Mouse (Mus musculus) embryonic facial prominence, embryonic 10.5 days (tissue): ENCODE measurements around the gene Hps5. TPM values are rescaled to one million over a fixed set of nuclear protein-coding genes. Genes with fewer than 3 reads are reported as not detected.
A peak's percentile ranks its signal among the peaks of the same experiment; 100 is the strongest.

Source experiments
- DNase-seq: peaks from one replicate; pipeline ENCODE4 v3.0.0-alpha.2; 2017; ENCODE audit warnings: low spot score
- H3K27ac ChIP-seq: fragments of 300-500 bp; sonication (generic); replicated peaks from 2 replicates; pipeline ENCODE4 v1.5.1; 2016; ENCODE audit warnings: mild to moderate bottlenecking
- H3K27me3 ChIP-seq: fragments of 300-500 bp; sonication (generic); replicated peaks from 2 replicates; pipeline ENCODE4 v1.6.1; 2016; ENCODE audit warnings: low read depth, mild to moderate bottlenecking; ENCODE audit not compliant: poor library complexity, severe bottlenecking
- H3K36me3 ChIP-seq: fragments of 300-500 bp; sonication (generic); replicated peaks from 2 replicates; pipeline ENCODE4 v1.6.1; 2016; ENCODE audit warnings: mild to moderate bottlenecking, moderate library complexity
- H3K4me1 ChIP-seq: fragments of 300-500 bp; sonication (generic); 2 replicates; pipeline ENCODE4 v1.6.1; 2016
- H3K4me3 ChIP-seq: fragments of 300-500 bp; sonication (generic); 2 replicates; pipeline ENCODE4 v1.5.1; 2016; ENCODE audit warnings: mild to moderate bottlenecking, moderate library complexity
- H3K9me3 ChIP-seq: fragments of 300-500 bp; sonication (generic); 2 replicates; pipeline ENCODE4 v1.6.1; 2016; ENCODE audit warnings: mild to moderate bottlenecking
- WGBS: fragments of 180-500 bp; shearing (Covaris S2); methylation state at CpG from one replicate; pipeline ENCODE4 v1.1.7; 2016; 5-methylcytosine and 5-hydroxymethylcytosine counted together
- polyA plus RNA-seq: library from polyadenylated mRNA; unstranded; fragments of >200 nt; fragmentation: Nextera tagmentation; extraction: Ambion mirVana; gene quantifications from 2 replicates; pipeline ENCODE4 v1.2.1, GENCODE M21; 2016

Gene Hps5
- 17.6 and 19.2 TPM in 2 replicates for polyA plus RNA-seq

- Histone ChIP-seq H3K36me3 (peaks cover 28% of the 10 kb centered on the region), H3K27me3 (no peaks in the 10 kb centered on the region), H3K9me3 (no peaks in the 10 kb centered on the region), H3K27ac (peak within 1 kb of the TSS; percentile 100), H3K4me3 (peak within 1 kb of the TSS; percentile 96), H3K4me1 (peaks cover 23% of the 10 kb centered on the region)
- DNase-seq: peak; percentile 98
- WGBS: under 1% methylated on average over 75 of the region's 75 CpGs
Measured at GRCm38 (mm10) chr7:46795287-46796205, at the start of gene Hps5, which contains the start of gene Gtf2h1. TSS of gene Hps5 (minus strand) at chr7:46796064. TSS of gene Gtf2h1 (plus strand) at chr7:46796103.

- peaks cover 32% of the 10 kb centered on the region for H3K36me3 ChIP-seq
- peaks cover 26% of the 10 kb centered on the region for H3K27me3 ChIP-seq
- no peaks in the 10 kb centered on the region for H3K9me3 ChIP-seq
- H3K4me3 ChIP-seq: peak overlapping the region; percentile 81
- H3K27ac ChIP-seq: peak overlapping the region; percentile 98
- under 1% methylated on average over 51 of the region's 51 CpGs for WGBS
- peak; percentile 97 for DNase-seq
- peaks cover 50% of the 10 kb centered on the region for H3K4me1 ChIP-seq
Measured at GRCm38 (mm10) chr7:46845211-46845977, 49.5 kb upstream of the Hps5 start.

- H3K4me1 ChIP-seq: peaks cover 65% of the 10 kb centered on the region
- H3K36me3 ChIP-seq: peaks cover 14% of the 10 kb centered on the region
- no peaks in the 10 kb centered on the region for H3K9me3 ChIP-seq
- H3K27ac ChIP-seq: no peak overlapping the region
- DNase-seq: no peak
- WGBS: 83% methylated on average over 4 of the region's 4 CpGs
- H3K4me3 ChIP-seq: no peak overlapping the region
- peaks cover 32% of the 10 kb centered on the region for H3K27me3 ChIP-seq
Measured at GRCm38 (mm10) chr7:46843576-46843975, 47.7 kb upstream of the Hps5 start.

- no peak overlapping the region for H3K4me3 ChIP-seq
- H3K27ac ChIP-seq: no peak overlapping the region
- H3K4me1 ChIP-seq: peaks cover 71% of the 10 kb centered on the region
- peaks cover 32% of the 10 kb centered on the region for H3K27me3 ChIP-seq
- no peak for DNase-seq
- WGBS: 31% methylated on average over 5 of the region's 5 CpGs
- H3K9me3 ChIP-seq: no peaks in the 10 kb centered on the region
- peaks cover under 1% of the 10 kb centered on the region for H3K36me3 ChIP-seq
Measured at GRCm38 (mm10) chr7:46842278-46842677, 46.4 kb upstream of the Hps5 start.

- no peak within 1 kb of the TSS; the same call in 1 of the 2 replicates for H3K27ac ChIP-seq
- no peaks in the 10 kb centered on the region for H3K36me3 ChIP-seq
- peaks cover 65% of the 10 kb centered on the region for H3K4me1 ChIP-seq
- no peaks in the 10 kb centered on the region for H3K9me3 ChIP-seq
- H3K27me3 ChIP-seq: peaks cover 32% of the 10 kb centered on the region
- no peak within 1 kb of the TSS for H3K4me3 ChIP-seq
- no peak for DNase-seq
- WGBS: 22% methylated on average over 6 of the region's 6 CpGs
Measured at GRCm38 (mm10) chr7:46840787-46841525, 45.1 kb upstream of the Hps5 start, which contains the start of gene Ldha. TSS of gene Ldha (plus strand) at chr7:46841475.

GRCm38 (mm10) chr7:46840326-46840725, 44.5 kb upstream of the Hps5 start:
- H3K27me3 ChIP-seq: peaks cover 32% of the 10 kb centered on the region
- no peak overlapping the region for H3K27ac ChIP-seq
- peaks cover 61% of the 10 kb centered on the region for H3K4me1 ChIP-seq
- H3K4me3 ChIP-seq: no peak overlapping the region
- H3K9me3 ChIP-seq: no peaks in the 10 kb centered on the region
- DNase-seq: no peak
- 45% methylated on average over 4 of the region's 4 CpGs for WGBS
- no peaks in the 10 kb centered on the region for H3K36me3 ChIP-seq

- no peak for DNase-seq
- peaks cover 32% of the 10 kb centered on the region for H3K27me3 ChIP-seq
- H3K36me3 ChIP-seq: no peaks in the 10 kb centered on the region
- H3K27ac ChIP-seq: no peak overlapping the region
- WGBS: 72% methylated on average over 5 of the region's 5 CpGs
- no peak overlapping the region for H3K4me3 ChIP-seq
- H3K9me3 ChIP-seq: no peaks in the 10 kb centered on the region
- H3K4me1 ChIP-seq: peaks cover 60% of the 10 kb centered on the region
Measured at GRCm38 (mm10) chr7:46839861-46840260, 44.0 kb upstream of the Hps5 start.

GRCm38 (mm10) chr7:46839446-46839845, 43.6 kb upstream of the Hps5 start:
- H3K27me3 ChIP-seq: peaks cover 32% of the 10 kb centered on the region
- H3K4me3 ChIP-seq: no peak overlapping the region
- 25% methylated on average over 7 of the region's 7 CpGs for whole genome bisulfite sequencing
- H3K4me1 ChIP-seq: peaks cover 59% of the 10 kb centered on the region
- no peak overlapping the region for H3K27ac ChIP-seq
- no peak for DNase-seq
- no peaks in the 10 kb centered on the region for H3K36me3 ChIP-seq
- H3K9me3 ChIP-seq: no peaks in the 10 kb centered on the region

GRCm38 (mm10) chr7:46838891-46839302, 43.0 kb upstream of the Hps5 start:
- Histone ChIP-seq H3K9me3 (no peaks in the 10 kb centered on the region), H3K4me3 (peak overlapping the region; percentile 25; the same call in 1 of the 2 replicates), H3K4me1 (peaks cover 54% of the 10 kb centered on the region), H3K27ac (no peak overlapping the region; the same call in 1 of the 2 replicates), H3K36me3 (no peaks in the 10 kb centered on the region), H3K27me3 (peaks cover 32% of the 10 kb centered on the region)
- WGBS: 7% methylated on average over 8 of the region's 8 CpGs
- peak; percentile 42 for DNase-seq

GRCm38 (mm10) chr7:46838104-46838671, 42.3 kb upstream of the Hps5 start:
- no peaks in the 10 kb centered on the region for H3K36me3 ChIP-seq
- peak; percentile 71 for DNase-seq
- H3K4me1 ChIP-seq: peaks cover 53% of the 10 kb centered on the region
- H3K9me3 ChIP-seq: no peaks in the 10 kb centered on the region
- peak overlapping the region; percentile 36 for H3K4me3 ChIP-seq
- H3K27me3 ChIP-seq: peaks cover 32% of the 10 kb centered on the region
- WGBS: 5% methylated on average over 9 of the region's 9 CpGs
- H3K27ac ChIP-seq: peak overlapping the region; percentile 77

GRCm38 (mm10) chr7:46837073-46837472, 41.2 kb upstream of the Hps5 start:
- H3K9me3 ChIP-seq: no peaks in the 10 kb centered on the region
- WGBS: 50% methylated on average over 5 of the region's 5 CpGs
- no peak for DNase-seq
- peaks cover 23% of the 10 kb centered on the region for H3K27me3 ChIP-seq
- H3K4me1 ChIP-seq: peaks cover 51% of the 10 kb centered on the region
- H3K36me3 ChIP-seq: no peaks in the 10 kb centered on the region
- no peak overlapping the region for H3K27ac ChIP-seq
- no peak overlapping the region for H3K4me3 ChIP-seq
